Mouse (Mus musculus): ENCODE results near the gene Pik3cd. TPM values are rescaled to one million over a fixed set of nuclear protein-coding genes. Genes with fewer than 3 reads are reported as not detected.

The Pik3cd gene
- total and polyA plus RNA-seq, 2 experiments: 2.2 to 3.0 TPM

- no peaks in the 10 kb centered on the region for H3K27me3 ChIP-seq (ENCODE audit: control insufficient read depth, insufficient read depth, low read length)
- no peak overlapping the region for H3K9ac ChIP-seq (ENCODE audit: low read depth, low read length)
- DNase-seq (ENCODE audit: extremely low read depth, low read depth, low spot score): no peak
Observed at GRCm38 (mm10) chr4:149691368-149691767, 11.0 kb downstream of the Pik3cd start.

GRCm38 (mm10) chr4:149690828-149691280, 11.5 kb downstream of the Pik3cd start:
- Histone ChIP-seq H3K9ac (ENCODE audit: low read depth, low read length) (no peak overlapping the region), H3K4me1 (ENCODE audit: control insufficient read depth, insufficient read depth, low read length) (no peaks in the 10 kb centered on the region), H3K79me2 (ENCODE audit: control insufficient read depth, insufficient read depth, low read length) (no peaks in the 10 kb centered on the region), H3K27ac (replicated peaks; ENCODE audit: insufficient read depth, low read depth, low read length) (no peak overlapping the region), H3K4me3 (ENCODE audit: insufficient read depth, low read depth, low read length) (no peak overlapping the region), H3K27me3 (ENCODE audit: control insufficient read depth, insufficient read depth, low read length) (no peaks in the 10 kb centered on the region), H3K36me3 (ENCODE audit: control insufficient read depth, insufficient read depth, low read length) (no peaks in the 10 kb centered on the region)
- 85% methylated on average over 8 of the region's 8 CpGs for WGBS
- no peak for DNase-seq (ENCODE audit: extremely low read depth, low read depth, low spot score)
- TF ChIP-seq CTCF (IDR thresholded peaks at IDR 0.05; ENCODE audit: low read depth, low read length): no peak
- no peak for TF ChIP-seq POLR2A (IDR thresholded peaks at IDR 0.05; ENCODE audit: extremely low read depth, insufficient read depth, low read length)

More at GRCm38 (mm10) chr4:149691368-149691767, 11.0 kb downstream of the Pik3cd start:
- Histone ChIP-seq H3K27ac (replicated peaks; ENCODE audit: insufficient read depth, low read depth, low read length) (no peak overlapping the region), H3K36me3 (ENCODE audit: control insufficient read depth, insufficient read depth, low read length) (no peaks in the 10 kb centered on the region), H3K79me2 (ENCODE audit: control insufficient read depth, insufficient read depth, low read length) (no peaks in the 10 kb centered on the region), H3K4me1 (ENCODE audit: control insufficient read depth, insufficient read depth, low read length) (no peaks in the 10 kb centered on the region), H3K4me3 (ENCODE audit: insufficient read depth, low read depth, low read length) (no peak overlapping the region)
- no peak for TF ChIP-seq CTCF (IDR thresholded peaks at IDR 0.05; ENCODE audit: low read depth, low read length)
- TF ChIP-seq POLR2A (IDR thresholded peaks at IDR 0.05; ENCODE audit: extremely low read depth, insufficient read depth, low read length): no peak
- WGBS: 87% methylated on average over 8 of the region's 8 CpGs

DNA sequence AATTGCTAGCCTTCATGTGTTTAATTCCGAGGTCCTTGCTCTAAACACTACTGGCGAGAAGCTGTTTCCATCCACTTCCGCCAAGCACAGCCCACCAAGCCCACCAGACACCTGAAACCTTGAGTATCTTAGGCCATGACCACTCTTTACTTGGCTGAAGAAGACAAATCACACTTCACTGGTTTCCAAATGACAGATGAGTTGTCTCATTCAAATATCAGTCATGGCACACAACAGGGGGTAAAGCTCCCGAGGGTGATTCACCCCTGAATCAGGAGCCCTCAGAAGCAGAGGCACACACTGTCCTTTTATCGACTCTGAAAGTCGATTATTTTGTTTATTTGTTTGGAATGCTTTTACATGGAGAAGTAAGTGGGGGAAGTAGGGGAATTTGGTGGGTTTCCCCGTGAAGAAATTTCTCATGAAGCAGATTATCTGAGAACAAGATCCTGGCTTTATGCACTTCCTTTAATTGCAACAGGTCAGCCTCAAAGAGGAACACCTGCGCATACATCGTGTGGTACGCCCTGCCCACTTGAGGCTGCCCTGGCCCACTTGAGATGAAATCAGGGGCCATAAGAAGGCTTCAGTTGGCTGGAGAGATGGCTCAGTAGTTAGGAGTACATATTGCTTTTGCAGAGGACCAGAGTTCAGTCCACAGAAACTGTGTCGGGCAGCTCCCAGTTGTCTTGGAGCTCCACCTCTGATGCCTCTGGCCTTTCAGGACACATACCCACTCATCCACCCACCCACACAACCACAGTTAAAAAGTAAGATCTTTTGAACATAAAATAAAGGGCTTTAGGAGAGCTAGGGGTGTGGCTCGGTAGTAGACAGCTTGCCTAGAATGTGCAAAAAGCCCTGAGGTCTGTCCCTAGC, 12.3 kb downstream of the Pik3cd start:
- Histone ChIP-seq H3K4me1 (ENCODE audit: control insufficient read depth, insufficient read depth, low read length) (no peaks in the 10 kb centered on the region), H3K27me3 (ENCODE audit: control insufficient read depth, insufficient read depth, low read length) (no peaks in the 10 kb centered on the region), H3K27ac (replicated peaks; ENCODE audit: insufficient read depth, low read depth, low read length) (no peak overlapping the region), H3K79me2 (ENCODE audit: control insufficient read depth, insufficient read depth, low read length) (no peaks in the 10 kb centered on the region), H3K36me3 (ENCODE audit: control insufficient read depth, insufficient read depth, low read length) (no peaks in the 10 kb centered on the region), H3K9ac (ENCODE audit: low read depth, low read length) (no peak overlapping the region), H3K4me3 (ENCODE audit: insufficient read depth, low read depth, low read length) (no peak overlapping the region)
- TF ChIP-seq CTCF (IDR thresholded peaks at IDR 0.05; ENCODE audit: low read depth, low read length) (no peak), POLR2A (IDR thresholded peaks at IDR 0.05; ENCODE audit: extremely low read depth, insufficient read depth, low read length) (no peak)
- 77% methylated on average over 12 of the region's 12 CpGs for WGBS
- no peak for DNase-seq (ENCODE audit: extremely low read depth, low read depth, low spot score)

GRCm38 (mm10) chr4:149688861-149689260, 13.5 kb downstream of the Pik3cd start:
- H3K36me3 ChIP-seq (ENCODE audit: control insufficient read depth, insufficient read depth, low read length): no peaks in the 10 kb centered on the region
- no peak for DNase-seq (ENCODE audit: extremely low read depth, low read depth, low spot score)
- no peaks in the 10 kb centered on the region for H3K27me3 ChIP-seq (ENCODE audit: control insufficient read depth, insufficient read depth, low read length)
- no peak overlapping the region for H3K4me3 ChIP-seq (ENCODE audit: insufficient read depth, low read depth, low read length)
- 90% methylated on average over 14 of the region's 14 CpGs for WGBS
- H3K4me1 ChIP-seq (ENCODE audit: control insufficient read depth, insufficient read depth, low read length): no peaks in the 10 kb centered on the region
- no peak overlapping the region for H3K27ac ChIP-seq (replicated peaks; ENCODE audit: insufficient read depth, low read depth, low read length)
- H3K9ac ChIP-seq (ENCODE audit: low read depth, low read length): no peak overlapping the region
- TF ChIP-seq CTCF (IDR thresholded peaks at IDR 0.05; ENCODE audit: low read depth, low read length) (no peak), POLR2A (IDR thresholded peaks at IDR 0.05; ENCODE audit: extremely low read depth, insufficient read depth, low read length) (no peak)
- H3K79me2 ChIP-seq (ENCODE audit: control insufficient read depth, insufficient read depth, low read length): no peaks in the 10 kb centered on the region

DNA sequence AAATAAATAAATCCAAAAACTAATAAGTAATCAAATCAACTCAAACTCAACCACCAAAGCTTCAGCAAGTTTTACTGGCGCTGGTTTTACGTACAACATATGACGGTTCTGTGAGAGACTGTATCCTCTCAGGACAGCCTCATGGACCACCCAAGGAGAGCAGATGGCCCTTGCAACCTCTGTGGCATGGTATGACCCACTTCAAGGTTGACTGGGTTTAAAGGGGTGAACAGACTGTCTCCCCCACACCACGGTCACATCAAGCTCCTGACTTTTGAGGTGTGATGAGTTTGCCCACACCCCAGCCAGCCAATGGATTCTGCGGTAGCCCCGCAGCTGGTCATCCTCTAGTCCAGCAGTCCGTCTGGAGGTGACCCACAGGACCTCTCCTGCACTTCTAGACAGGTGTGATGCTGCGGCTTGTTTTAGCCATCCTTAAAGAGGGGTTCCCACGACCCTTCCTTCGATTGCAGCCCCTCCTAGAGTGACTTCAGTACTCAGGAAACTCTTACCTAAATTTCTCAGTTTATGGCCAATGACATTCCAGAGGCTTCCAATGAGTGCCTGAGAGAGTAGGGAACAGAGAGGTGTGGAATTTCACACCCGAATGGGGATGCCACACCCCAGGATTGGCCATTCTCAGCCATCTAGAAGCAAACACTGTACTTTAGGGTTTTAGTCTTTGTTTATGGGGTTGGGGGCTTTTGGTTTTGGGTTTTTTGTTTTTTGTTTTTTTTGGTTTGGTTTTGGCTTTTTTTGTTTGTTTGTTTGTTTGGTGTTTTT, 17.3 kb downstream of the Pik3cd start:
- DNase-seq (ENCODE audit: extremely low read depth, low read depth, low spot score): no peak
- Histone ChIP-seq H3K79me2 (ENCODE audit: control insufficient read depth, insufficient read depth, low read length) (no peaks in the 10 kb centered on the region), H3K4me1 (ENCODE audit: control insufficient read depth, insufficient read depth, low read length) (no peaks in the 10 kb centered on the region), H3K9ac (ENCODE audit: low read depth, low read length) (no peak overlapping the region), H3K36me3 (ENCODE audit: control insufficient read depth, insufficient read depth, low read length) (no peaks in the 10 kb centered on the region), H3K27me3 (ENCODE audit: control insufficient read depth, insufficient read depth, low read length) (no peaks in the 10 kb centered on the region; the same call in 1 of the 2 replicates), H3K4me3 (ENCODE audit: insufficient read depth, low read depth, low read length) (no peak overlapping the region), H3K27ac (replicated peaks; ENCODE audit: insufficient read depth, low read depth, low read length) (no peak overlapping the region)
- 84% methylated on average over 11 of the region's 11 CpGs for WGBS
- TF ChIP-seq POLR2A (IDR thresholded peaks at IDR 0.05; ENCODE audit: extremely low read depth, insufficient read depth, low read length): no peak
- TF ChIP-seq CTCF (IDR thresholded peaks at IDR 0.05; ENCODE audit: low read depth, low read length): no peak
